Mouse (Mus musculus) cerebellum, adult 2 months (tissue): ENCODE results near the gene Olfr705. TPM values are rescaled to one million over a fixed set of nuclear protein-coding genes. Genes with fewer than 3 reads are reported as not detected.
"Not testable (repeated sequence)": the region's sequence is repeated elsewhere in the genome, so short reads cannot be mapped to it uniquely, and the experiment has no call there.

Source experiments
- DNase-seq, 2 experiments: peaks; one replicate each; pipeline ENCODE4 v3.0.0; 2021
- H3K27ac ChIP-seq: fragments of 200-500 bp; 2 replicates; pipeline ENCODE4 v1.5.1; 2012; ENCODE audit warnings: low read length, control low read depth, inconsistent platforms; ENCODE audit not compliant: insufficient read depth
- H3K27me3 ChIP-seq: fragments of 200-500 bp; 2 replicates; pipeline ENCODE4 v1.6.1; 2012; ENCODE audit warnings: inconsistent platforms, mild to moderate bottlenecking, low read length, moderate library complexity; ENCODE audit not compliant: control insufficient read depth, insufficient read depth
- H3K4me1 ChIP-seq: fragments of 200-500 bp; 2 replicates; pipeline ENCODE4 v1.6.1; 2011; ENCODE audit warnings: low read length; ENCODE audit not compliant: control insufficient read depth, insufficient read depth
- H3K4me3 ChIP-seq: fragments of 200-500 bp; replicated peaks from 2 replicates; pipeline ENCODE3; 2011; ENCODE audit warnings: mild to moderate bottlenecking, low read depth, low read length, control low read depth; ENCODE audit not compliant: insufficient read depth
- CTCF ChIP-seq: fragments of 200-500 bp; IDR thresholded peaks from 2 replicates; pipeline ENCODE4 v1.5.1; 2011; ENCODE audit warnings: low read depth, mild to moderate bottlenecking, control low read depth, low read length, moderate library complexity, borderline replicate concordance; ENCODE audit not compliant: insufficient read depth
- POLR2A ChIP-seq: fragments of 200-500 bp; IDR thresholded peaks from 2 replicates; pipeline ENCODE4 v1.6.1; 2011; ENCODE audit warnings: low read length, control low read depth, borderline replicate concordance; ENCODE audit not compliant: insufficient read depth
- WGBS: fragments of 180-500 bp; shearing (Covaris S2); methylation state at CpG from one replicate; pipeline ENCODE4 v1.1.7; 2018; 5-methylcytosine and 5-hydroxymethylcytosine counted together
- polyA plus RNA-seq: library from polyadenylated mRNA; depleted of rRNA; stranded (reverse); fragments of >200 nt; gene quantifications from 2 replicates; pipeline ENCODE4 v1.2.3, GENCODE M21; 2012; rRNA removed

Gene Olfr705
- not detected in 2 replicates for polyA plus RNA-seq

- 73% methylated on average over 3 of the region's 3 CpGs for WGBS
- no peak within 1 kb of the TSS for H3K4me3 ChIP-seq
- H3K27me3 ChIP-seq, result no peaks in the 10 kb centered on the region
- TF ChIP-seq POLR2A (no peak), CTCF (no peak)
- no peaks in the 10 kb centered on the region for H3K4me1 ChIP-seq
- no peak within 1 kb of the TSS for H3K27ac ChIP-seq
- no peak for DNase-seq
Observed at GRCm38 (mm10) chr7:106876791-106877190, at the start of gene Olfr705. Gene Olfr705 (minus strand): TSS chr7:106876891.

GRCm38 (mm10) chr7:106920961-106921360 lies 44.3 kb upstream of the Olfr705 start:
- H3K27ac ChIP-seq, DNase-seq, H3K4me1 ChIP-seq, H3K27me3 ChIP-seq, H3K4me3 ChIP-seq: not testable (repeated sequence)
- 88% methylated on average over 7 of the region's 7 CpGs for WGBS

GRCm38 (mm10) chr7:106907676-106908075 lies 31.0 kb upstream of the Olfr705 start, which contains the start of gene Olfr1532-ps1:
Gene Olfr1532-ps1 (plus strand): TSS chr7:106908001.
- no peaks in the 10 kb centered on the region for H3K4me1 ChIP-seq
- no peak for DNase-seq
- TF ChIP-seq POLR2A, result no peak
- no peak for TF ChIP-seq CTCF
- no peaks in the 10 kb centered on the region for H3K27me3 ChIP-seq
- H3K27ac ChIP-seq, result no peak within 1 kb of the TSS
- H3K4me3 ChIP-seq, result no peak within 1 kb of the TSS
- WGBS, result 59% methylated on average over 2 of the region's 2 CpGs

GRCm38 (mm10) chr7:106901141-106901540 lies 24.4 kb upstream of the Olfr705 start, which contains the start of gene Olfr707:
Gene Olfr707 (minus strand): TSS chr7:106901241.
- H3K4me3 ChIP-seq, H3K27ac ChIP-seq, H3K27me3 ChIP-seq, H3K4me1 ChIP-seq, DNase-seq: not testable (repeated sequence)
- WGBS, result 79% methylated on average over 3 of the region's 3 CpGs

GRCm38 (mm10) chr7:106888062-106888461 lies 11.4 kb upstream of the Olfr705 start, which contains the start of gene Olfr706:
Gene Olfr706 (minus strand): TSS chr7:106888162.
- WGBS, result 79% methylated on average over 2 of the region's 2 CpGs
- TF ChIP-seq CTCF, result no peak
- TF ChIP-seq POLR2A, result no peak
- no peaks in the 10 kb centered on the region for H3K27me3 ChIP-seq

GRCm38 (mm10) chr7:106862885-106863284 lies 13.8 kb downstream of the Olfr705 start, which contains the start of gene Olfr704:
Gene Olfr704 (plus strand): TSS chr7:106863185.
- TF ChIP-seq POLR2A, result no peak
- TF ChIP-seq CTCF, result no peak
- no peaks in the 10 kb centered on the region for H3K4me1 ChIP-seq
- no peaks in the 10 kb centered on the region for H3K27me3 ChIP-seq
- H3K27ac ChIP-seq, result no peak within 1 kb of the TSS
- DNase-seq, result no peak
- H3K4me3 ChIP-seq, result no peak within 1 kb of the TSS

More at GRCm38 (mm10) chr7:106888062-106888461, 11.4 kb upstream of the Olfr705 start, which contains the start of gene Olfr706:
- Histone ChIP-seq H3K4me1 (no peaks in the 10 kb centered on the region), H3K4me3 (no peak within 1 kb of the TSS), H3K27ac (no peak within 1 kb of the TSS)
- no peak for DNase-seq

GRCm38 (mm10) chr7:106843060-106843459 lies 33.6 kb downstream of the Olfr705 start, which contains the start of gene Olfr703:
Gene Olfr703 (plus strand): TSS chr7:106843360.
- WGBS, result 55% methylated on average over 2 of the region's 2 CpGs
- Histone ChIP-seq H3K4me3 (no peak within 1 kb of the TSS), H3K4me1 (no peaks in the 10 kb centered on the region), H3K27me3 (no peaks in the 10 kb centered on the region), H3K27ac (no peak within 1 kb of the TSS)
- TF ChIP-seq CTCF, result no peak
- TF ChIP-seq POLR2A, result no peak
- DNase-seq, result no peak

GRCm38 (mm10) chr7:106833793-106834192 lies 42.9 kb downstream of the Olfr705 start, which contains the start of gene Olfr702:
Gene Olfr702 (minus strand): TSS chr7:106833893.
- Histone ChIP-seq H3K27me3 (no peaks in the 10 kb centered on the region), H3K4me1 (no peaks in the 10 kb centered on the region), H3K27ac (no peak within 1 kb of the TSS), H3K4me3 (no peak within 1 kb of the TSS)
- TF ChIP-seq CTCF (no peak), POLR2A (no peak)
- no peak for DNase-seq

Other genes with a start within 250 kb of the Olfr705 start
- not detected in 2 replicates for gene Olfr693, start 196.3 kb downstream of the Olfr705 start, polyA plus RNA-seq
- gene Olfr694, start 185.1 kb downstream of the Olfr705 start, polyA plus RNA-seq, result not detected in 2 replicates
- gene Olfr695, start 160.5 kb downstream of the Olfr705 start, polyA plus RNA-seq, result not detected in 2 replicates
- not detected in 2 replicates for gene Olfr697, start 134.4 kb downstream of the Olfr705 start, polyA plus RNA-seq
- gene Olfr698, start 121.5 kb downstream of the Olfr705 start, polyA plus RNA-seq, result not detected in 2 replicates
- gene Olfr699, start 83.7 kb downstream of the Olfr705 start, polyA plus RNA-seq, result not detected in 2 replicates
- not detected in 2 replicates for gene Olfr700, start 68.1 kb downstream of the Olfr705 start, polyA plus RNA-seq
- not detected in 2 replicates for gene Olfr701, start 62.8 kb downstream of the Olfr705 start, polyA plus RNA-seq
- not detected in 2 replicates for gene Olfr702, start 43.0 kb downstream of the Olfr705 start, polyA plus RNA-seq
- gene Olfr703, start 33.5 kb downstream of the Olfr705 start, polyA plus RNA-seq, result not detected in 2 replicates
- gene Olfr704, start 13.7 kb downstream of the Olfr705 start, polyA plus RNA-seq, result not detected in 2 replicates
- gene Olfr706, start 11.3 kb upstream of the Olfr705 start, polyA plus RNA-seq, result not detected in 2 replicates
- not detected in 2 replicates for gene Olfr707, start 24.4 kb upstream of the Olfr705 start, polyA plus RNA-seq
- not detected in 2 replicates for gene Olfr1532-ps1, start 31.1 kb upstream of the Olfr705 start, polyA plus RNA-seq
- not detected in 2 replicates for gene Olfr709-ps1, start 55.3 kb upstream of the Olfr705 start, polyA plus RNA-seq
- gene Olfr710, start 71.4 kb upstream of the Olfr705 start, polyA plus RNA-seq, result not detected in 2 replicates
- not detected in 2 replicates for gene Olfr6, start 87.0 kb upstream of the Olfr705 start, polyA plus RNA-seq
- not detected in 2 replicates for gene Olfr711, start 98.6 kb upstream of the Olfr705 start, polyA plus RNA-seq
- not detected in 2 replicates for gene Olfr2, start 129.2 kb upstream of the Olfr705 start, polyA plus RNA-seq
- gene Olfr713, start 154.3 kb upstream of the Olfr705 start, polyA plus RNA-seq, result not detected in 2 replicates
- gene Olfr714, start 194.1 kb upstream of the Olfr705 start, polyA plus RNA-seq, result not detected in 2 replicates
- gene Olfr17, start 216.3 kb upstream of the Olfr705 start, polyA plus RNA-seq, result not detected in 2 replicates
- not detected in 2 replicates for gene Olfr715b, start 233.5 kb upstream of the Olfr705 start, polyA plus RNA-seq